Mouse (Mus musculus) limb, embryonic 11.5 days (tissue): ENCODE measurements at regions not wholly inside any gene's neighbourhood (a gene's known extent, or its start where the extent isn't known, plus 50 kb on each side); places are given as distances from the start of the nearest gene placed in this dataset.

ENCODE experiments used
- ATAC-seq: fragments of 200-750 bp; cut with Nextera tagmentation; 2 replicates; pipeline ENCODE4 v1.8.0; 2017; ENCODE audit warnings: low read depth; ENCODE audit not compliant: insufficient number of reproducible peaks, low FRiP score, low TSS enrichment
- DNase-seq: peaks from one replicate; pipeline ENCODE4 v3.0.0-alpha.2; 2015; ENCODE audit warnings: low spot score
- H3K27ac ChIP-seq: fragments of 300-500 bp; sonication (generic); replicated peaks from 2 replicates; pipeline ENCODE4 v1.5.1; 2014; ENCODE audit warnings: low read depth, mild to moderate bottlenecking, low read length
- H3K27me3 ChIP-seq: fragments of 300-500 bp; sonication (generic); 2 replicates; pipeline ENCODE4 v1.6.1; 2014; ENCODE audit warnings: mild to moderate bottlenecking, low read length, mixed read lengths; ENCODE audit not compliant: control insufficient read depth, insufficient read depth
- H3K36me3 ChIP-seq: fragments of 300-500 bp; sonication (generic); 2 replicates; pipeline ENCODE4 v1.6.1; 2014; ENCODE audit warnings: mild to moderate bottlenecking, low read length, moderate library complexity, mixed read lengths; ENCODE audit not compliant: control insufficient read depth, insufficient read depth
- H3K4me1 ChIP-seq: fragments of 300-500 bp; sonication (generic); 2 replicates; pipeline ENCODE4 v1.6.1; 2014; ENCODE audit warnings: low read length, mixed read lengths; ENCODE audit not compliant: control insufficient read depth, insufficient read depth
- H3K4me2 ChIP-seq: fragments of 300-500 bp; sonication (generic); 2 replicates; pipeline ENCODE4 v1.6.1; 2014; ENCODE audit warnings: low read depth, mild to moderate bottlenecking, moderate library complexity; ENCODE audit not compliant: severe bottlenecking
- H3K4me3 ChIP-seq: fragments of 300-500 bp; sonication (generic); 2 replicates; pipeline ENCODE4 v1.5.1; 2014; ENCODE audit warnings: low read depth, low read length
- H3K9ac ChIP-seq: fragments of 300-500 bp; sonication (generic); 2 replicates; pipeline ENCODE4 v1.6.1; 2014; ENCODE audit warnings: mild to moderate bottlenecking, low read length
- H3K9me3 ChIP-seq: fragments of 300-500 bp; sonication (generic); 2 replicates; pipeline ENCODE4 v1.6.1; 2016; ENCODE audit warnings: low read length; ENCODE audit not compliant: control insufficient read depth
- WGBS: fragments of 180-500 bp; shearing (Covaris S2); extraction: QIAGEN DNeasy Blood & Tissue Kit; methylation state at CpG from one replicate; pipeline ENCODE4 v1.1.7; 2014; 5-methylcytosine and 5-hydroxymethylcytosine counted together

GRCm38 (mm10) chr13:42526966-42527365 lies 153.5 kb upstream of the Phactr1 start:
- H3K4me2 ChIP-seq, result no peak overlapping the region
- no peaks in the 10 kb centered on the region for H3K27me3 ChIP-seq
- H3K9me3 ChIP-seq, result no peaks in the 10 kb centered on the region
- H3K36me3 ChIP-seq, result no peaks in the 10 kb centered on the region
- H3K4me1 ChIP-seq, result 0 out of 2 replicates have a peak, but pooled peaks cover 2% of the 10 kb centered on the region
- 41% methylated on average over 8 of the region's 8 CpGs for WGBS
- DNase-seq (peak; percentile 24), ATAC-seq (no peak)
- no peak overlapping the region for H3K9ac ChIP-seq
- H3K4me3 ChIP-seq, result no peak overlapping the region
- H3K27ac ChIP-seq, result no peak overlapping the region

DNA sequence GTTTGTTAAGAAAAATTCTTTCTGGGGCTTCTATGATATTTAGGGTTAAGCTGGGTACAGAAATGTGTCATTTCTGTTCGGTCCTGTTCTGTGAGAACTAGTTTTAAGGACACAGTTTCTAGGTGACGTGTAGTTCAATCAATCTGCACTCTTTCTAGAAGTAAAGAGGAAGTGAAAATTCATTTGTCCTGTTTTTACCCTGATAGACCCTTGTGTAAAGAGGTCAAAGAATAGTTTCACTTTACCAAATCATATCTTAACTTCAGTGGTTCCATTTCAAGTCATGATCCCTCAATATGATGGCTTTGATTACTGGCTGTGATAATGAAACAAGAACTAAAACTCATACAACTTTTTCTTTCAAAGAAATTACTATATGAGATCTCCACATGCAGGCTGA lies 152.3 kb upstream of the Phactr1 start:
- no peak overlapping the region for H3K4me2 ChIP-seq
- H3K27ac ChIP-seq, result no peak overlapping the region
- DNase-seq (no peak), ATAC-seq (no peak)
- H3K9me3 ChIP-seq, result no peaks in the 10 kb centered on the region
- no peaks in the 10 kb centered on the region for H3K27me3 ChIP-seq
- no peak overlapping the region for H3K9ac ChIP-seq
- no peaks in the 10 kb centered on the region for H3K36me3 ChIP-seq
- no peak overlapping the region for H3K4me3 ChIP-seq
- WGBS, result 85% methylated on average over 2 of the region's 2 CpGs
- 0 out of 2 replicates have a peak, but pooled peaks cover 2% of the 10 kb centered on the region for H3K4me1 ChIP-seq

- Histone ChIP-seq H3K27me3 (no peaks in the 10 kb centered on the region), H3K9ac (no peak overlapping the region), H3K27ac (no peak overlapping the region), H3K4me3 (no peak overlapping the region), H3K4me2 (no peak overlapping the region), H3K4me1 (no peaks in the 10 kb centered on the region), H3K9me3 (no peaks in the 10 kb centered on the region), H3K36me3 (no peaks in the 10 kb centered on the region)
- no peak for DNase-seq
- ATAC-seq, result no peak
- WGBS, result 80% methylated on average over 7 of the region's 7 CpGs
Measured at GRCm38 (mm10) chr13:42536501-42537210, 143.8 kb upstream of the Phactr1 start.

- ATAC-seq (no peak), DNase-seq (no peak)
- H3K27me3 ChIP-seq, result no peaks in the 10 kb centered on the region
- 87% methylated on average over 2 of the region's 2 CpGs for WGBS
- H3K9me3 ChIP-seq, result no peaks in the 10 kb centered on the region
- H3K36me3 ChIP-seq, result no peaks in the 10 kb centered on the region
- H3K4me1 ChIP-seq, result no peaks in the 10 kb centered on the region
- H3K27ac ChIP-seq, result no peak overlapping the region
- no peak overlapping the region for H3K4me3 ChIP-seq
- no peak overlapping the region for H3K4me2 ChIP-seq
- no peak overlapping the region for H3K9ac ChIP-seq
Measured at GRCm38 (mm10) chr13:42538046-42538445, 142.4 kb upstream of the Phactr1 start.

- DNase-seq (no peak), ATAC-seq (no peak)
- 60% methylated on average over 4 of the region's 4 CpGs for WGBS
- Histone ChIP-seq H3K9me3 (no peaks in the 10 kb centered on the region), H3K27ac (no peak overlapping the region), H3K4me2 (no peak overlapping the region), H3K9ac (no peak overlapping the region), H3K27me3 (no peaks in the 10 kb centered on the region), H3K4me3 (no peak overlapping the region), H3K4me1 (no peaks in the 10 kb centered on the region), H3K36me3 (no peaks in the 10 kb centered on the region)
Measured at GRCm38 (mm10) chr13:42544536-42545094, 135.8 kb upstream of the Phactr1 start.

GRCm38 (mm10) chr13:42546389-42546788 lies 134.0 kb upstream of the Phactr1 start:
- WGBS, result 78% methylated on average over 4 of the region's 4 CpGs
- no peak overlapping the region for H3K4me2 ChIP-seq
- ATAC-seq, result no peak
- no peak overlapping the region for H3K4me3 ChIP-seq
- no peak overlapping the region for H3K27ac ChIP-seq
- H3K9ac ChIP-seq, result no peak overlapping the region
- no peaks in the 10 kb centered on the region for H3K4me1 ChIP-seq
- no peaks in the 10 kb centered on the region for H3K9me3 ChIP-seq
- H3K27me3 ChIP-seq, result no peaks in the 10 kb centered on the region
- H3K36me3 ChIP-seq, result no peaks in the 10 kb centered on the region
- DNase-seq, result no peak

DNA sequence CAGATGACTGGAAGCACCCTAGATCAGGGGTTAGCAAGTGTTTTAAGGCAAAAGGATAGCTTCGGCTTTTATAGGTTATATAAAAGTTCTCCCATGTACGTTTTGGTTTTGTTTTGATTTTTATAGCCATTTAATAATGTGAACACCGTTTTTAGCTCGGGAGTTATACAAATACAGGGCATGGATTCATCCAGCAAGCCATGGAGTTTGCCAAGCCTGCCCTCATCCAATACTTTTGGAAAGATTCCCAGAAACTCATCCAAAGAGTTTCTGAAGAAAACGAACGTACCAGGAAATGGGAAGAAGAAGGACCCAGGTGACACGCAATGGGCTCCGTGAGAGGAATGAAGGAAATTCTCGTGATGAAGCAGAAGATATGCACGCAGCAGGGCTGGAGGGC lies 133.6 kb upstream of the Phactr1 start:
- DNase-seq, result no peak
- Histone ChIP-seq H3K9ac (no peak overlapping the region), H3K27me3 (no peaks in the 10 kb centered on the region), H3K4me2 (no peak overlapping the region), H3K4me3 (no peak overlapping the region), H3K9me3 (no peaks in the 10 kb centered on the region), H3K36me3 (no peaks in the 10 kb centered on the region), H3K27ac (no peak overlapping the region), H3K4me1 (no peaks in the 10 kb centered on the region)
- 94% methylated on average over 10 of the region's 10 CpGs for WGBS
- ATAC-seq, result no peak

- Histone ChIP-seq H3K36me3 (no peaks in the 10 kb centered on the region), H3K9me3 (no peaks in the 10 kb centered on the region), H3K9ac (no peak overlapping the region), H3K27ac (no peak overlapping the region), H3K4me2 (no peak overlapping the region), H3K27me3 (no peaks in the 10 kb centered on the region), H3K4me3 (no peak overlapping the region), H3K4me1 (no peaks in the 10 kb centered on the region)
- DNase-seq (no peak), ATAC-seq (no peak)
- 76% methylated on average over 5 of the region's 5 CpGs for WGBS
Measured at GRCm38 (mm10) chr13:42549021-42549559, 131.3 kb upstream of the Phactr1 start.
